Mouse (Mus musculus): ENCODE results near the gene Sppl3. TPM values are rescaled to one million over a fixed set of nuclear protein-coding genes. Genes with fewer than 3 reads are reported as not detected.

Sppl3 gene
- total RNA-seq, 2 experiments from 2014 or later = 97.4 to 104 TPM

- DNase-seq (ENCODE audit: low spot score in 2 of 2) = no peak
Measured at GRCm38 (mm10) chr5:115035217-115035616, 24.3 kb downstream of the Sppl3 start.

- no peak for DNase-seq (ENCODE audit: low spot score in 2 of 2)
Measured at GRCm38 (mm10) chr5:115037099-115037498, 26.2 kb downstream of the Sppl3 start.

- no peak for DNase-seq (ENCODE audit: low spot score in 2 of 2)
Measured at GRCm38 (mm10) chr5:115040756-115041155, 29.8 kb downstream of the Sppl3 start.

GRCm38 (mm10) chr5:115043626-115044025, 32.7 kb downstream of the Sppl3 start:
- no peak for DNase-seq (ENCODE audit: low spot score in 2 of 2)

GRCm38 (mm10) chr5:115045146-115045677, 34.3 kb downstream of the Sppl3 start:
- DNase-seq (ENCODE audit: low spot score in 2 of 2) = no peak

DNA sequence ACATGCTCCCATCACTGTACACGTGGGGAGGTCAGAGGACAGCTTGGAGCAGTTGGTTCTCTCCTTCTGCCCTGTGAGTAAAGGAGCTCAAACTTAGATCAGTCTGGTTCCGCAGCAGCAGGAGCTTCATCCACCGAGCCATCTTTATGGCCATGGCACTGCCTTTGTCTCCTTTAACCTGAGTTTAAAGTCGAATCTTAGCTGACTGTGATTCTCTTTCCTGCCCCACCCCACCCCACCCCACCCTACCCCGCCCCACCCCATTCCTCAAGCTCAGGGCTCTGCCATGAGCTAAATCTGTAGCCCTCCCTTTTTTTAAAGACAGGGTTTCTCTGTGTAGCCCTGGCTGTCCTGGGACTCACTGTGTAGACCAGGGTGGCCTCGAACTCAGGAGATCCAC, 38.8 kb downstream of the Sppl3 start:
- no peak for DNase-seq (ENCODE audit: low spot score in 2 of 2)

DNA sequence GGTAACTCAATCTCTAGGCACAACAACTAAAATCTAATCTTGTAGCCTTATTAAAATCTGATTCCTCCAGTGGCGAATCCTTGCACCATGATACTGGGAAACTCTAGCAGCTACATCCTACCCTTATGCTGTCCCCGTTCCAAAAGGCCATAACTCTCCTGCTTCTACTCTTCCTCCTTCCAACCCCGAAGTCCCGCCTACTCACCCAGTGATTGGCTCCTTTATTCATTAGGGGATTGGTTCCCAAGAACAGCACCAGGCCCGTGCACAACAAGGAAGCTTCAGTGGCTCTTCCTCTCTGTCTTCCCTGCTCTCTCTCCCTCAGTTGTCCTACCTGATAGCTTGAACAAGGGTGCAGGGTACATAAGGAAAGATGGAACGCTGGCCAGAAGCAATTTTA, 39.8 kb downstream of the Sppl3 start:
- DNase-seq (ENCODE audit: low spot score in 2 of 2) = no peak

GRCm38 (mm10) chr5:115052546-115052945, 41.6 kb downstream of the Sppl3 start:
- no peak for DNase-seq (ENCODE audit: low spot score in 2 of 2)

- no peak for DNase-seq (ENCODE audit: low spot score in 2 of 2)
Measured at GRCm38 (mm10) chr5:115053791-115054396, 43.0 kb downstream of the Sppl3 start.

- DNase-seq (ENCODE audit: low spot score in 2 of 2) = no peak
Measured at GRCm38 (mm10) chr5:115055418-115055817, 44.5 kb downstream of the Sppl3 start.

- DNase-seq (ENCODE audit: low spot score in 2 of 2) = no peak
Measured at GRCm38 (mm10) chr5:115057153-115057552, 46.2 kb downstream of the Sppl3 start.

- no peak for DNase-seq (ENCODE audit: low spot score in 2 of 2)
Measured at GRCm38 (mm10) chr5:115058584-115059297, 47.8 kb downstream of the Sppl3 start.

DNA sequence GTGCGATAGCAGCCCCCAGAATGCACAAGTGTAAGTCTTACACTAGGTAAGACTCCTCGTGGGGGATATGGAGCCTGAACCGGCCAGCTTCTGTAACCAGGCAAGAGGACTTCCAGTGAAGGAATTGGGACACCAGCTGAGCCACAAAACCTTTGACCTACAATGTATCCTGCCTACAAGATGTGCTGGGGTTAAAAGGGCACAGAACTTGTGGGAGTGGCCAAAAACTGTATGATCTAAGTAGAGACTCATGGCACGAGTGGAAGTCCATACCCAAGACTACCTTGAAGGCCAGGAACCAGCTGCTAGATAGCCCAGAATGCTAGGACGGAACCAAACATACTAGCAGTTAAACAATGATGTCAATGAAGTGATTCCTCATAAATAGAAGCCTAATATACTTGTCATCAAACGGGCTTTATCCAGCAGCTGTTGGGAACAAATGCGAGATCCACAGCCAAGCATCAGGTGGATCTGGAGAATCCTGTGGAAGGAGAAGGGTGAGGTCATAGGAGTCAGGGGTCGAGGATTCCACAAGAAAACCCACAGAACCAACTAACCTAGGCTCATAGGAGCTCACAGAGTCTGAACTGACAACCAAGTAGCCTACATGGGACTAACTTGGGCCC, 49.2 kb downstream of the Sppl3 start:
- no peak for DNase-seq (ENCODE audit: low spot score in 2 of 2)

GRCm38 (mm10) chr5:115060977-115061376, 50.0 kb downstream of the Sppl3 start:
- DNase-seq (ENCODE audit: low spot score in 2 of 2) = no peak

DNA sequence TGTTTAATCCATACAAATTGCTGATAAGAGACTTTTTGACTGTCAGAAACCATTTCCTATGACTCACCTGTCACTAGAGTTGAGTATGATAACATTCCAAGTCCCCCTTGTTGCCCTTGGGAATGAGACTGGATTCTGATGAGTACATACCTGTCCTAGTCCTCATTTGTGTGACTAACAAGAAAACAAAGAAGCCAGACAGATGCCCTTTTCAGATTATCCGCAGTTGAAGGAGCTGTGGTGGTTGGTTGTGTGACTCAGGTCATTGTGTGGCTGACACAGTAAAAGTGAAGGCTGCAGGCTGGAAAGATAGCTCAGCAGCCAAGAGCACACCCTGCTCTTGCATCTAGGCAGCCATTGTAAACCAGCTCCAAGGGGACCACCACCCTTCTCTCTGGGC, 51.6 kb downstream of the Sppl3 start:
- DNase-seq (ENCODE audit: low spot score in 2 of 2) = no peak

DNA sequence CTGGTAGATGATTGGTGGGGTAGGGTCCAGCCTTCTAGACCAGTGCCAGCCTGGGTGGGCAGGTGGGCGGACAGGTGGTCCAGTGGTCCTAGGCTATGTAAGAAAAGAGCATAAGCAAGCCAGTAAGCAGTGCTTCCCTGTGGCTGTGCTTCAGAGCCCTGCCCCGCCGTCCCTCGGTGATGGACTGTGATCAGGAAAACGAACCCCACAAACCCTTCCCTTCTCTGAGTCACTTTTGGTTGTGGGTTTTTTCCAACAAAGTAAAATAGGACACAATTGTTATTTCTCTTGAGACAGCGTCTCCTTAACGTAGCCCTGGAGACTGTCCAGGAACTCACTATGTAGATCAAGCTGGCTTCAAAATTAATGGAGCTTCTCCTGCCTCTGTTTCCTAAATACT, 52.5 kb downstream of the Sppl3 start:
- DNase-seq (ENCODE audit: low spot score in 2 of 2) = no peak

- DNase-seq (ENCODE audit: low spot score in 2 of 2) = no peak
Measured at GRCm38 (mm10) chr5:115066245-115066644, 55.3 kb downstream of the Sppl3 start.

- no peak for DNase-seq (ENCODE audit: low spot score in 2 of 2)
Measured at GRCm38 (mm10) chr5:115068671-115069421, 57.9 kb downstream of the Sppl3 start.

- no peak for DNase-seq (ENCODE audit: low spot score in 2 of 2)
Measured at GRCm38 (mm10) chr5:115069611-115070010, 58.7 kb downstream of the Sppl3 start.

DNA sequence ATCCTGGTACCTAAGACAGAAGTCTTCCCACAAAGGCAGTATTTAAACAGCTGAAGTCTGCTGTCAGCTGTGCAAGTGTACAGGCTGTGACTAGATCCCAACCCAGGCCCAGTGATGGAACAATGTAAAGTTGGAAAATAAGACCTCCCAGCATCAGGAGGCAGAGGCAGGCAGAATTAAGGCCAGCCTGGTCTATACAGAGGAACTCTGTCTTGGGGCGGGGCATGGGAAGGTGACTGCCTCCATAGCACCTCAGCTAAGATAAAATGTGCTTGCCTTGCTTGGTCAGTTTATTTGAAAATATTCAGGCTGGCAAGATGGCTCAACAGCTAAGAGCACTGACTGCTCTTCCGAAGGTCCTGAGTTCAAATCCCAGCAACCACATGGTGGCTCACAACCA, 59.5 kb downstream of the Sppl3 start:
- no peak for DNase-seq (ENCODE audit: low spot score in 2 of 2)

GRCm38 (mm10) chr5:115071096-115071901, 60.4 kb downstream of the Sppl3 start:
- no peak for DNase-seq (ENCODE audit: low spot score in 2 of 2)

Data from layer of hippocampus, postnatal 10 days (tissue).